Mouse (Mus musculus) ES-E14 (cell line): Measurements from ENCODE around the gene Nr2f1.

Experiments used
- HCFC1 ChIP-seq: IDR thresholded peaks from 2 replicates; pipeline ENCODE4 v1.6.1; 2012; ENCODE audit warnings: low read length, inconsistent platforms, borderline replicate concordance; ENCODE audit not compliant: insufficient read depth
- ZC3H11A ChIP-seq: IDR thresholded peaks from 2 replicates; pipeline ENCODE4 v1.6.1; 2012; ENCODE audit warnings: low read depth, mild to moderate bottlenecking, inconsistent platforms, low read length, borderline replicate concordance

DNA sequence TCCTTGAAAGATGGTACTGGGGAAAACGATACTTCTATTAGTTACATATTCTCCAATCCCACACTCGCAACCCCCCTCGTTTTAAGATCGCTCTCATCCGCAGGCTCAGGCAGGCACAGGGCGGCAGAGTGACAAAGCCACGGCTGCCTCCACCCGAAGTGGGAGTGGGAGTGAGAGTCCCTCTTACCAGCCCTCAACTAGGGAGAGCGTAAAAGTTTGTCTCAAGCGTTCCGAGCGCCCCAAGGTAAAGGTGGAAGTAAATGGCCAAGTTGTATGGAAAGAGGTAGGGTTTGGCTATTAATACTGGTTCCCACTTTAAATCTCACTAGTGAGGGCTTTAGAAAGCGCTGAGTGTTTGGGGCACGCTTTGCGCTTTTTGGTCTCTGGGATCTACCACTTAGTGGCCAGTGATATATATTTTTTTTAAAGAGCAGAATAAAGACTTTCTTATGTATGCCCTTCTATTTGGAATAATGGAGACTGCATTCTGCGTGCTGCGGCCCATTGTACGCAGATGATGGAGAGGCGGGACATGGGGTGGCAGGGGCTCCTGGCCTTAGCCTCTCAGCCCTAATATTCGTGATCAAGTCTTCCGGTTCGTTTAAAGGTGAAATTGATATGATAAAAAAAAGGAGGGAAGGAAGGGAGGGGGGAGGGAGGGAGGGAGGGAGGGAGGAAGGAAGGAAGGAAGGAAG, 2.5 kb upstream of the Nr2f1 start:
- no peak for TF ChIP-seq HCFC1
- TF ChIP-seq ZC3H11A: no peak
